Mouse (Mus musculus): ENCODE measurements around the gene Prpf38a. TPM values are rescaled to one million over a fixed set of nuclear protein-coding genes. Genes with fewer than 3 reads are reported as not detected.

Gene Prpf38a
- 87.9 and 90.1 TPM in 2 replicates for polyA plus RNA-seq (2015; fragmentation: Nextera tagmentation; extraction: Ambion mirVana)

DNA sequence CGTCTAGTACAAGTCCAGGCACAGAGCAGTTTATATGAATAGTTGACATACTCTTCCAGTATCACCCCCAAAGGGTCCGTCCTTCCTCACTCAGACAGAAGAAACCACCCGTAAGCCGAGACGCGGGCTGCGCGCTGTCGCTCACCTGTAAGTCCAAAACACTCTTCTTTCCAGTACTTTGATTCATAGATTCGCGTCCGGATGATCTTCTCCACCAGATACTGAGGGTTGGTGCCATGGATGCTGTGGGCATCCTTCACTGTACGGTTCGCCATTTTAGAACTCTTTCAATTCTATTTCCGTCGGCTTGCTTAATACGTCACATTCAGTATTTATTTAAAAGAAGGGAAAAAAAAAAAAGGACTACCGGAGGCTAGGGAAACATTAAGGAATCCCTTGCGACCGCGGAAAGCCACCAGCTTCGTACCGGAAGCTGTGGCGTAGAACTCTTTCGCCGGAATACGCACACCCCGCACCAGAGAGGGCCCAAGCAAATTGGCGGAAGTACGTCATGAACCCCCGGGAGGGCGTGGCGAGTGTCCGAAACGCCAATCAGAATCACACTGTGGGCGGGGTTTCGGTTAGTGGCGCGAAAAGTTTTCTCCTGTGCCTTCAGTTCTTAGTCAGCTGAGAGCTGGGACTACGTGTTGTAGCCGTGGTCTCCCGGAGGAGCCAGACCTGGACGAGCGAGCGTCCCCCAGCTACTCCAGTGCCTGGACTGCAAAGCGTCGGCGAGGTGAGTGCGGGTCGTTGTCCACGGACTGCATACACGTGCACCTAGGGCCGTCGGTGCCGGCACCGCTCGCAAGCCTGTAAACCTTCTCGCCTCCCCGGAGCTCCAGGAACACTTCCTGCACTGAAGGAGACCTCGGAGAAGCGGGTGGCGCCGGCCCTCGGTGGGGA, at the start of gene Prpf38a, which contains the start of gene Orc1:
Gene Prpf38a (minus strand): TSS at position 497 of the 903 bp plus-strand sequence.
Gene Orc1 (plus strand): TSS at position 584 of the 903 bp plus-strand sequence.
- peak within 1 kb of the TSS; percentile 86 for H3K4me2 ChIP-seq
- H3K4me1 ChIP-seq (replicated peaks), result peaks cover 24% of the 10 kb centered on the region
- H3K36me3 ChIP-seq, result peaks cover 18% of the 10 kb centered on the region
- ATAC-seq (ENCODE audit: low FRiP score), result peak; percentile 98
- H3K4me3 ChIP-seq, result peak within 1 kb of the TSS; percentile 81
- H3K9ac ChIP-seq, result peak within 1 kb of the TSS; percentile 82
- peak within 1 kb of the TSS; percentile 82 for H3K27ac ChIP-seq
- WGBS, result under 1% methylated on average over 64 of the region's 64 CpGs
- H3K27me3 ChIP-seq, result no peaks in the 10 kb centered on the region
- no peaks in the 10 kb centered on the region for H3K9me3 ChIP-seq

DNA sequence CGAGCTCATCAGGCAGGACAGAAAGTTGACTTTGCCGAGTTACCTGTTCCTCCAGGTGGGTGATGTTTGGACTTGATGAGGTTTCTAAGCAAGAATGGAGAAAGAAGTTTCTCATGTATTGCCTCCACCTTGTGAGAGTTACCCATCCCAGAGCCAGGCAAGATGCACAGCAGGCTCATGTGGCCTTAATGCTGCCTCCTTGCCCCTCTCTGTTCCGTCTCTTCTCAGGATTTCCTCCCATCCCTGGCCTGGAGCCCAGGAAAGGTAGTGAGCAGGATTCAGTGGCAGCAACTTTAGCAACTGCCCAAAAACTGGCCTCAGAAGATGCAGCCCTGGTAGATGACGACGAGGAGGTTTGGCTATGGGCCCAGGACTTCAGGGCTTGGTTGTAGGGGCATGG, 47.9 kb upstream of the Prpf38a start:
- Histone ChIP-seq H3K4me1 (replicated peaks) (no peaks in the 10 kb centered on the region), H3K36me3 (peaks cover 89% of the 10 kb centered on the region), H3K4me2 (no peak overlapping the region), H3K27me3 (no peaks in the 10 kb centered on the region), H3K27ac (no peak overlapping the region), H3K9me3 (no peaks in the 10 kb centered on the region), H3K9ac (no peak overlapping the region), H3K4me3 (no peak overlapping the region)
- 95% methylated on average over 5 of the region's 5 CpGs for WGBS
- no peak for ATAC-seq (ENCODE audit: low FRiP score)

DNA sequence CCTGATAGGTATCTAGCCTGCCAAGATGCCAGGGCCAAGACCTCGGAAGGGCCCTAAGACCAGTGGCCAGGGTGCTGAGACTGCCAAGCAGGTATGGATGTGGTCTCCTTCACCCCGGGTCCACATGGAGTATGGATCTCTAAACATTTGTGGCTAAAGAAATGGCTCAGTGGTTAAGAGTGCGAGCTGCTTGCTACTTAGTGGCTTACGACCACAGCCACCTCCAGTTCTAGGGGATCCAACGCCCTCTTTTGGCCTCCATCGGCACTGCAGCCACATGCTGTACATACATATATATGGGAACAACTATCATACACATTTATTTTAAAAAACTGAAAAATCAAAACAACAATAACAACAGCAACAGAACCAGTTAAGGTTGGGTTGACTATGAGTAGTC, 42.4 kb upstream of the Prpf38a start:
- Histone ChIP-seq H3K4me2 (no peak overlapping the region), H3K27ac (no peak overlapping the region), H3K9me3 (no peaks in the 10 kb centered on the region), H3K4me3 (no peak overlapping the region), H3K36me3 (peaks cover 36% of the 10 kb centered on the region), H3K27me3 (no peaks in the 10 kb centered on the region), H3K4me1 (replicated peaks) (peaks cover 21% of the 10 kb centered on the region), H3K9ac (no peak overlapping the region)
- WGBS, result 95% methylated on average over 6 of the region's 6 CpGs
- no peak for ATAC-seq (ENCODE audit: low FRiP score)

DNA sequence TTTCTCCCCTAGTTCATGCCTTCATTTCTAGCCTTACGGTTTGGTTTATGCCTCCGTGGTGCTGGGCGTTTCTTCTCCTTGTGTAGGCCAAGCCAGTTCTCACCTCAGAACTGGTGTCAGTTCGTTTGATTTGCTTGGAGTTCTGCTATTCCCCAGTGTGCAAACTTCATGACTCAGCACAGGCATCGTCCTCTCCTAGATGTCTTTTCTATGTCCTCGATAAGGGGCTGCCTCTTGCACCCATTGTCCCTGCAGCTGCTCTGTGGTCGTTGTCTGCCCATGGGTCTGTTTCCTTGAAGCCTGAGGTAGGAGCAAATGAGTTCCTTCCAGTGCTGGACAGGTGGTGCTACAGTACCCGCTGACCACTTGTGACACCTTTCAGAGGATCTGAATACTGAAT, 41.4 kb upstream of the Prpf38a start:
- 21% methylated on average over 8 of the region's 8 CpGs for WGBS
- Histone ChIP-seq H3K27me3 (no peaks in the 10 kb centered on the region), H3K27ac (peak overlapping the region; percentile 95), H3K9ac (peak overlapping the region; percentile 91), H3K4me3 (peak overlapping the region; percentile 77), H3K9me3 (no peaks in the 10 kb centered on the region), H3K4me1 (replicated peaks) (peaks cover 21% of the 10 kb centered on the region), H3K4me2 (peak overlapping the region; percentile 84), H3K36me3 (peaks cover 26% of the 10 kb centered on the region)
- 0 out of 2 replicates have a peak, but pooled peaks have one; percentile 2 for ATAC-seq (ENCODE audit: low FRiP score)

DNA sequence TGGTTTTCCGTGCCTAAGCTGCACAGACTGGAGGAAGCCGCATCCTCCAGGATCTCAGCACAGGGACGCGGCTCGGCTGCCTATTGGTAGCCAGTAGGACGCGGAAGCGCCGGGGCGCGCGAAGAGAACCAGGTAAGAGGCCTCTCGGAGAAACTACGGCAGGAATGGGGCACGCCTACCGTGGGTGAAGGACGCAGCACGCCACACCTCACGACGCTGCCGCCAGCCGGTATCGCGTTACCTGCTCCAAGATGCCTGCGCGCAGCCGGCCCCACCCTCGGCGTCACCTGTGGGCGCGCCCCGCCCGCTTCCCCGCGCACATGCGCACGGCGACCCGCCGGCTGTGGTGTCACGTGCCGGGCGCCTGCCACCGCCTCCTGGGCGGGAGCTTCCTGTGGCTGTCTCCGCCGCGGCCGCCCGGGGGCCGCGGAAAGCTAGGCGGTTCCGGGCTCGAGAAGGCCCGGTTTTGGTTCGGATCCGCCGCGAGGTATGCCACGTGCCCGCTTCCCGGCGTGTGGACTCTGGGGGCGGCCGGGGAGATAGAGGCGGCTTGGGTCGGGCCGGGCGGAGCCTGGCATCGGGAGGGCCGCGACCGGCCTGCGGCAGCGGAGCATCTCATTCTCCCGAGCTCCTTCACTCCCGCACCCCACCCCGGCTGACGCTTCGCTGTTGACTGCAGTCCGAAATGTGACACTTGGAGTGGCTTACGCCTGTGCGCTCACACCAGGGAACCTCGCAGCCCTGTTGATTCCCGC, 40.6 kb upstream of the Prpf38a start, which contains the start of gene Cc2d1b:
Gene Cc2d1b (plus strand): TSS at position 354 of the 755 bp plus-strand sequence.
- H3K27ac ChIP-seq, result peak within 1 kb of the TSS; percentile 95
- H3K4me2 ChIP-seq, result peak within 1 kb of the TSS; percentile 84
- H3K9ac ChIP-seq, result peak within 1 kb of the TSS; percentile 91
- WGBS, result under 1% methylated on average over 82 of the region's 86 CpGs
- no peaks in the 10 kb centered on the region for H3K9me3 ChIP-seq
- H3K4me3 ChIP-seq, result peak within 1 kb of the TSS; percentile 77
- H3K36me3 ChIP-seq, result peaks cover 18% of the 10 kb centered on the region
- peak; percentile 93 for ATAC-seq (ENCODE audit: low FRiP score)
- peaks cover 21% of the 10 kb centered on the region for H3K4me1 ChIP-seq (replicated peaks)
- H3K27me3 ChIP-seq, result no peaks in the 10 kb centered on the region

DNA sequence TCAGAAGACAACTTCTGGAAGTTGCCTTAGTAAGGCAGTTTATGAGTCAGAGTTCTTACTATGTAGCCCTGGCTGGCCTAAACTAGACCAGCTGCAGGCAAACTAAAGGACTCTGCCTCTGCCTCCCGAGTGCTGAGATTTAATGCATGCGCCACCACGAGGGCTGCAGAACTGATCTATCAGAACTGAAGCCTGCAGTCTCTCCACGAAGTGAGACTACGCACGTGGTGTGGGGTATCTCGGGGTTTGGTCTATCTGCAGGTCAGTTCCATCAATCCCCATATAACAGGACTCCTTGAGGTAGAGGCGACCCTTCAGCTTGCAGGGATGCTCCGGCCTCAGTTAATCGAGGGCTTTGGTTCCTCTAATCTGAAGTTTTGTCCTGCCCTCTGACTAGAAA, 40.0 kb upstream of the Prpf38a start:
- WGBS, result 1% methylated on average over 10 of the region's 10 CpGs
- Histone ChIP-seq H3K36me3 (peaks cover 12% of the 10 kb centered on the region; the same call in 1 of the 2 replicates), H3K9ac (peak overlapping the region; percentile 91), H3K27me3 (no peaks in the 10 kb centered on the region), H3K4me2 (peak overlapping the region; percentile 84), H3K27ac (peak overlapping the region; percentile 95), H3K9me3 (no peaks in the 10 kb centered on the region), H3K4me3 (peak overlapping the region; percentile 77), H3K4me1 (replicated peaks) (peaks cover 21% of the 10 kb centered on the region)
- peak; percentile 62 for ATAC-seq (ENCODE audit: low FRiP score)

DNA sequence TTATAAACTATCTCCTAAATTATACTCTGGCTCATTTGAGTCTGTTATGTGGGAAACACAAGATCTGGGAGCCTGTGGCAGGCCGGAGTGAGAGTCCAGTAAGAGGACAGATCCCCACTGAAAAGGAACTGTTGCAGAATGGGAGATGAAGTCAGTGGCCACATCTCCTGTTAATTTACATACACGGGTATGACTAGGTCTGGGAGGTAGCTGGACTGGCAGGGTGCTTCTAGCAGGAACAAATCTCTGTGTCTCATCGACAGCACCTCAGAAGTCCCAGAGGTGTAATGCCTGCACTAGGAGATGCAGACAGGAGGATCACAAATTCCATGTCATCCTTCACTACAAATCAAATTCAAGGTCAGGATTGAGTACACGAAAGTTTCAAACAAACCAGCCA, 39.5 kb upstream of the Prpf38a start:
- Histone ChIP-seq H3K36me3 (0 out of 2 replicates have a peak, but pooled peaks cover 7% of the 10 kb centered on the region), H3K4me3 (peak overlapping the region; percentile 77), H3K9ac (peak overlapping the region; percentile 91), H3K9me3 (no peaks in the 10 kb centered on the region), H3K27ac (peak overlapping the region; percentile 95; the same call in 1 of the 2 replicates), H3K4me2 (peak overlapping the region; percentile 84), H3K27me3 (no peaks in the 10 kb centered on the region), H3K4me1 (replicated peaks) (peaks cover 21% of the 10 kb centered on the region)
- 75% methylated on average over 4 of the region's 4 CpGs for WGBS
- no peak for ATAC-seq (ENCODE audit: low FRiP score)

DNA sequence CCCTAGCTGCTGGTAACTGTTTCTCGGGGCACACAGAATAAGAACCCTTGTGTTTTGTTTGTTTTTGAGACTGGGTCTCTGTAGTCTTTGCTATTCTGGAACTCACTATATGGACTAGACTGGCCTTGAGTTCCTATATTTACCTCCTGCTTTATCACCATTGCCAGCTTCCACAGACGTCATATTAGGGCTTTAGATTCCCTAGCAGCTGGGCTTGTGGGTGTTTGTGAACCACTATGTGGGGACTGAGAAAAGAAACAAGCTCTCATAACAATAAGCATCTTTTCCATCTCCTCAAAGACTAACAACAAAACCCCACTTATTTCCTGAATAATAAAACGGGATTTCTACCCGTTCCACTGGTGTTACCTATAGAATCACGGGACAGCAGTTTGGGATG, 31.8 kb upstream of the Prpf38a start:
- Histone ChIP-seq H3K4me2 (no peak overlapping the region), H3K4me1 (replicated peaks) (no peaks in the 10 kb centered on the region), H3K9me3 (no peaks in the 10 kb centered on the region), H3K27ac (no peak overlapping the region), H3K4me3 (no peak overlapping the region), H3K9ac (no peak overlapping the region), H3K36me3 (peaks cover 3% of the 10 kb centered on the region; the same call in 1 of the 2 replicates), H3K27me3 (no peaks in the 10 kb centered on the region)
- ATAC-seq (ENCODE audit: low FRiP score), result no peak
- 94% methylated on average over 5 of the region's 5 CpGs for WGBS

DNA sequence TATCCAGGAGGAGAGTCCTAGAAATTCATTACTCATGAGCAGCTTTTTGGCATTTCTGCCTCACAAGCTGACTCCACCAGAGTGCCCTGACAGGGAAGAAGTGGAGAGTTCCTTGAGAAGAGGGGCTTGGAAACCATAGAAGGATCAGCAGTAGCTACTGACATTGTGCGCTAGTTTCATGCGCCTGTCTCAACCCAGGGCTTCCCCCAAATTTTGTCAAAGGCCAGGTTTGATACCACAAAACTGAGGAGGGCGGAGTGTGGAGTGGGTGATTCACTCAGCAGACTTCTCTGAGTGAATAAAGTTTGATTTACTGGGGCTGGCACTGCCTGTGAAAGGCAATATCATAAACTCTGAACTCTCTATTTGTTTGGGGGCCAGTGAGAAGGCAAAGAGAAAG, 29.5 kb upstream of the Prpf38a start:
- no peak overlapping the region for H3K4me3 ChIP-seq
- no peak overlapping the region for H3K27ac ChIP-seq
- no peaks in the 10 kb centered on the region for H3K9me3 ChIP-seq
- WGBS, result 97% methylated on average over 3 of the region's 3 CpGs
- H3K4me1 ChIP-seq (replicated peaks), result no peaks in the 10 kb centered on the region
- H3K27me3 ChIP-seq, result no peaks in the 10 kb centered on the region
- H3K4me2 ChIP-seq, result no peak overlapping the region
- H3K9ac ChIP-seq, result no peak overlapping the region
- peaks cover 16% of the 10 kb centered on the region for H3K36me3 ChIP-seq
- ATAC-seq (ENCODE audit: low FRiP score), result no peak

DNA sequence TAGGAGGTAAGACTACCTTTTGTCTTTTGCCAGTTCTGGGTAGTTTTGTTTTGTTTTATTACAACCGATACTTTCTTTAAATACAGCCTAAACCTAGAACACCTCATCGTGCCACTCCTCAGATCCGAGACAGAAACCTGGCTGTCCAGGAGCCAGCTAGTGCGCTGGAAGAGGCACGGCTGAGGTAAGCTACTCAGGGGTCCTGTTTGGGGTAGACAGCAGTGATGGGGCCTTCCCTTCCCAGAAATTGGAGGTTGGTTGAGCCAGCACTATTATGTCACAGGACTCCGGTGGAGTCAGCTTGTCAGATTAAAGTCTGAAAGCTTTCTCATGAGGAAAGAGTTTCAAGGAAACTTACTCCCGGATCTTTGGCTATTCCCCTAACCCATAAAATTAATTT, 22.7 kb upstream of the Prpf38a start:
- H3K4me1 ChIP-seq (replicated peaks), result no peaks in the 10 kb centered on the region
- no peaks in the 10 kb centered on the region for H3K27me3 ChIP-seq
- H3K4me3 ChIP-seq, result no peak overlapping the region
- 98% methylated on average over 7 of the region's 7 CpGs for WGBS
- H3K9ac ChIP-seq, result no peak overlapping the region
- ATAC-seq (ENCODE audit: low FRiP score), result no peak
- peaks cover 18% of the 10 kb centered on the region for H3K36me3 ChIP-seq
- no peak overlapping the region for H3K4me2 ChIP-seq
- H3K27ac ChIP-seq, result no peak overlapping the region
- no peaks in the 10 kb centered on the region for H3K9me3 ChIP-seq

DNA sequence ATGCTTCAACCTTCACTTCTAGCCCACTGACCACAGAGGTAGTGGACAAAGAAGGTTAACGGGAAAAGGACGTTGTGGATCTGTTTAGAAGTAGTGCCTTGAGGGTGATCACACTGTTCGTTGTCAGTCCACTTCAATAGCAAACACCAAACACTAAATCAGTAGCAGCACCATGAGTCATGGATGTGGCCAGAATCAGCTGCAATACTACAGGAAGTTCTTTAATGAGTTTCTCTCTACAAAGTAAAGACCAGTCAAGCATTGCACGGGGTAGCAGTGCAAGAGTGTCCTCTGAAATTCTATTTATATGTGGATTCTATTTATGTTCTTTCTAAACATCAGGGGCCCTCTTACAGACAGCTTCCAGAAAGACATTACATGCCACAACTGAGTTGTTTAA, 19.2 kb upstream of the Prpf38a start:
- no peak overlapping the region for H3K9ac ChIP-seq
- WGBS, result 92% methylated on average over 4 of the region's 4 CpGs

DNA sequence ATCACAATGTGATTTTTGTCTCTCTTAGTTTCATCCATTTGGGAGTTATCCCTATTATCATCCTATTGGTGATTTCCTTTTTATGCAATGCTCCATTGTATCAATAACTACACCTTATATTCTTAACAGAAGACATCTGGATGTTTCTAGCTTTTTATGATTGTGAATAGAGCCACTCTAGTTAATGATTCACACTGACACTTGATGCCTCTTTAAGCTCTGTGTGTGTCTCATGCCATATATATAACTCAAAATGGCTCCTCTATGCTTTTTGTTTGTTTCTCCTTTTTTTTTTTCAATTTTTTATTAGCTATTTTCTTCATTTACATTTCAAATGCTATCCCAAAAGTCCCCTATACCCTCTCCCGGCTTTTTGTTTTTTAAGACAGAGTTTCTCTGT, 16.6 kb upstream of the Prpf38a start:
- H3K4me2 ChIP-seq, result no peak overlapping the region
- no peaks in the 10 kb centered on the region for H3K27me3 ChIP-seq
- H3K27ac ChIP-seq, result no peak overlapping the region
- no peak overlapping the region for H3K4me3 ChIP-seq
- WGBS, result 95% methylated on average over 1 of the region's 1 CpGs
- H3K9ac ChIP-seq, result no peak overlapping the region
- H3K9me3 ChIP-seq, result no peaks in the 10 kb centered on the region
- no peak for ATAC-seq (ENCODE audit: low FRiP score)
- no peaks in the 10 kb centered on the region for H3K36me3 ChIP-seq
- H3K4me1 ChIP-seq (replicated peaks), result no peaks in the 10 kb centered on the region

More for the DNA sequence above, 19.2 kb upstream of the Prpf38a start:
- Histone ChIP-seq H3K4me1 (replicated peaks) (no peaks in the 10 kb centered on the region), H3K27ac (no peak overlapping the region), H3K4me3 (no peak overlapping the region), H3K36me3 (0 out of 2 replicates have a peak, but pooled peaks cover 1% of the 10 kb centered on the region), H3K27me3 (no peaks in the 10 kb centered on the region), H3K4me2 (no peak overlapping the region), H3K9me3 (no peaks in the 10 kb centered on the region)
- no peak for ATAC-seq (ENCODE audit: low FRiP score)

Data from hindbrain, embryonic 13.5 days (tissue).